Mouse (Mus musculus): ENCODE results near the gene Tenm3. TPM values are rescaled to one million over a fixed set of nuclear protein-coding genes. Genes with fewer than 3 reads are reported as not detected.

Gene Tenm3
- polyA plus RNA-seq, 1 experiment from 2014 or later = 2.7 TPM

GRCm38 (mm10) chr8:48810615-48811014 is 33.1 kb downstream of the Tenm3 start:
- Histone ChIP-seq H3K9me3 (replicated peaks) (no peaks in the 10 kb centered on the region), H3K4me2 (no peak overlapping the region), H3K27me3 (no peaks in the 10 kb centered on the region), H3K36me3 (replicated peaks) (no peaks in the 10 kb centered on the region), H3K9ac (no peak overlapping the region), H3K27ac (replicated peaks) (no peak overlapping the region), H3K4me1 (replicated peaks) (no peaks in the 10 kb centered on the region), H3K4me3 (replicated peaks) (no peak overlapping the region)
- 47% methylated on average over 1 of the region's 1 CpGs for WGBS (ENCODE audit: insufficient replicate concordance)
- no peak for ATAC-seq (ENCODE audit: insufficient read depth)

GRCm38 (mm10) chr8:48809104-48809503 is 34.6 kb downstream of the Tenm3 start:
- Histone ChIP-seq H3K4me1 (replicated peaks) (no peaks in the 10 kb centered on the region), H3K36me3 (replicated peaks) (no peaks in the 10 kb centered on the region), H3K27me3 (no peaks in the 10 kb centered on the region), H3K27ac (replicated peaks) (no peak overlapping the region), H3K4me2 (no peak overlapping the region), H3K4me3 (replicated peaks) (no peak overlapping the region), H3K9ac (no peak overlapping the region), H3K9me3 (replicated peaks) (no peaks in the 10 kb centered on the region)
- 36% methylated on average over 3 of the region's 3 CpGs for WGBS (ENCODE audit: insufficient replicate concordance)
- no peak for ATAC-seq (ENCODE audit: insufficient read depth)

GRCm38 (mm10) chr8:48803070-48803469 is 40.7 kb downstream of the Tenm3 start:
- Histone ChIP-seq H3K4me3 (replicated peaks) (no peak overlapping the region), H3K4me2 (no peak overlapping the region), H3K9ac (no peak overlapping the region), H3K27me3 (no peaks in the 10 kb centered on the region), H3K27ac (replicated peaks) (no peak overlapping the region), H3K9me3 (replicated peaks) (no peaks in the 10 kb centered on the region), H3K4me1 (replicated peaks) (no peaks in the 10 kb centered on the region), H3K36me3 (replicated peaks) (no peaks in the 10 kb centered on the region)
- 73% methylated on average over 8 of the region's 8 CpGs for WGBS (ENCODE audit: insufficient replicate concordance)
- no peak for ATAC-seq (ENCODE audit: insufficient read depth)

- Histone ChIP-seq H3K4me3 (replicated peaks) (no peak overlapping the region), H3K9ac (no peak overlapping the region), H3K4me1 (replicated peaks) (no peaks in the 10 kb centered on the region), H3K36me3 (replicated peaks) (no peaks in the 10 kb centered on the region), H3K27me3 (no peaks in the 10 kb centered on the region), H3K27ac (replicated peaks) (no peak overlapping the region), H3K4me2 (no peak overlapping the region), H3K9me3 (replicated peaks) (no peaks in the 10 kb centered on the region)
- no peak for ATAC-seq (ENCODE audit: insufficient read depth)
- WGBS (ENCODE audit: insufficient replicate concordance) = 63% methylated on average over 8 of the region's 8 CpGs
Observed at GRCm38 (mm10) chr8:48802231-48802630, 41.5 kb downstream of the Tenm3 start.

- no peak for ATAC-seq (ENCODE audit: insufficient read depth)
- 64% methylated on average over 5 of the region's 5 CpGs for WGBS (ENCODE audit: insufficient replicate concordance)
- H3K27ac ChIP-seq (replicated peaks) = no peak overlapping the region
Observed at GRCm38 (mm10) chr8:48797955-48798359, 45.8 kb downstream of the Tenm3 start.

GRCm38 (mm10) chr8:48794285-48794684 is 49.5 kb downstream of the Tenm3 start:
- Histone ChIP-seq H3K9me3 (replicated peaks) (no peaks in the 10 kb centered on the region), H3K27me3 (no peaks in the 10 kb centered on the region), H3K4me2 (no peak overlapping the region), H3K4me3 (replicated peaks) (no peak overlapping the region), H3K4me1 (replicated peaks) (no peaks in the 10 kb centered on the region), H3K36me3 (replicated peaks) (no peaks in the 10 kb centered on the region), H3K9ac (no peak overlapping the region), H3K27ac (replicated peaks) (no peak overlapping the region)
- ATAC-seq (ENCODE audit: insufficient read depth) = no peak
- 69% methylated on average over 7 of the region's 7 CpGs for WGBS (ENCODE audit: insufficient replicate concordance)

More at GRCm38 (mm10) chr8:48797955-48798359, 45.8 kb downstream of the Tenm3 start:
- H3K36me3 ChIP-seq (replicated peaks) = no peaks in the 10 kb centered on the region
- no peak overlapping the region for H3K4me2 ChIP-seq
- H3K27me3 ChIP-seq = no peaks in the 10 kb centered on the region
- no peaks in the 10 kb centered on the region for H3K4me1 ChIP-seq (replicated peaks)
- H3K9ac ChIP-seq = no peak overlapping the region
- H3K4me3 ChIP-seq (replicated peaks) = no peak overlapping the region
- H3K9me3 ChIP-seq (replicated peaks) = no peaks in the 10 kb centered on the region

- Histone ChIP-seq H3K4me3 (replicated peaks) (no peak overlapping the region), H3K4me1 (replicated peaks) (no peaks in the 10 kb centered on the region), H3K36me3 (replicated peaks) (no peaks in the 10 kb centered on the region), H3K27ac (replicated peaks) (no peak overlapping the region), H3K4me2 (no peak overlapping the region), H3K27me3 (no peaks in the 10 kb centered on the region), H3K9me3 (replicated peaks) (no peaks in the 10 kb centered on the region), H3K9ac (no peak overlapping the region)
- no peak for ATAC-seq (ENCODE audit: insufficient read depth)
- 71% methylated on average over 8 of the region's 8 CpGs for WGBS (ENCODE audit: insufficient replicate concordance)
Observed at GRCm38 (mm10) chr8:48793729-48794128, 50.0 kb downstream of the Tenm3 start.

GRCm38 (mm10) chr8:48792587-48793326 is 51.0 kb downstream of the Tenm3 start:
- no peak overlapping the region for H3K9ac ChIP-seq
- no peaks in the 10 kb centered on the region for H3K9me3 ChIP-seq (replicated peaks)
- H3K4me3 ChIP-seq (replicated peaks) = no peak overlapping the region
- H3K36me3 ChIP-seq (replicated peaks) = no peaks in the 10 kb centered on the region
- WGBS (ENCODE audit: insufficient replicate concordance) = 63% methylated on average over 10 of the region's 10 CpGs
- H3K27me3 ChIP-seq = no peaks in the 10 kb centered on the region
- no peak for ATAC-seq (ENCODE audit: insufficient read depth)
- no peak overlapping the region for H3K4me2 ChIP-seq
- no peak overlapping the region for H3K27ac ChIP-seq (replicated peaks)
- no peaks in the 10 kb centered on the region for H3K4me1 ChIP-seq (replicated peaks)

GRCm38 (mm10) chr8:48783308-48783707 is 60.4 kb downstream of the Tenm3 start:
- Histone ChIP-seq H3K4me1 (replicated peaks) (no peaks in the 10 kb centered on the region), H3K4me3 (replicated peaks) (no peak overlapping the region), H3K27me3 (no peaks in the 10 kb centered on the region), H3K27ac (replicated peaks) (no peak overlapping the region), H3K36me3 (replicated peaks) (no peaks in the 10 kb centered on the region), H3K4me2 (no peak overlapping the region), H3K9me3 (replicated peaks) (no peaks in the 10 kb centered on the region), H3K9ac (no peak overlapping the region)
- WGBS (ENCODE audit: insufficient replicate concordance) = 69% methylated on average over 9 of the region's 9 CpGs
- no peak for ATAC-seq (ENCODE audit: insufficient read depth)

GRCm38 (mm10) chr8:48780628-48781027 is 63.1 kb downstream of the Tenm3 start:
- no peak overlapping the region for H3K9ac ChIP-seq
- 63% methylated on average over 6 of the region's 6 CpGs for WGBS (ENCODE audit: insufficient replicate concordance)
- H3K27me3 ChIP-seq = no peaks in the 10 kb centered on the region
- no peak overlapping the region for H3K4me3 ChIP-seq (replicated peaks)
- H3K27ac ChIP-seq (replicated peaks) = no peak overlapping the region
- H3K9me3 ChIP-seq (replicated peaks) = no peaks in the 10 kb centered on the region
- H3K4me2 ChIP-seq = no peak overlapping the region
- no peaks in the 10 kb centered on the region for H3K4me1 ChIP-seq (replicated peaks)
- ATAC-seq (ENCODE audit: insufficient read depth) = no peak
- no peaks in the 10 kb centered on the region for H3K36me3 ChIP-seq (replicated peaks)

GRCm38 (mm10) chr8:48779194-48779593 is 64.6 kb downstream of the Tenm3 start:
- Histone ChIP-seq H3K4me3 (replicated peaks) (no peak overlapping the region), H3K9me3 (replicated peaks) (no peaks in the 10 kb centered on the region), H3K4me1 (replicated peaks) (no peaks in the 10 kb centered on the region), H3K27me3 (no peaks in the 10 kb centered on the region), H3K36me3 (replicated peaks) (no peaks in the 10 kb centered on the region), H3K4me2 (no peak overlapping the region), H3K9ac (no peak overlapping the region), H3K27ac (replicated peaks) (no peak overlapping the region)
- 51% methylated on average over 4 of the region's 4 CpGs for WGBS (ENCODE audit: insufficient replicate concordance)
- ATAC-seq (ENCODE audit: insufficient read depth) = no peak

GRCm38 (mm10) chr8:48776081-48776480 is 67.7 kb downstream of the Tenm3 start:
- 57% methylated on average over 9 of the region's 9 CpGs for WGBS (ENCODE audit: insufficient replicate concordance)
- H3K4me2 ChIP-seq = no peak overlapping the region
- no peaks in the 10 kb centered on the region for H3K27me3 ChIP-seq
- no peak for ATAC-seq (ENCODE audit: insufficient read depth)
- H3K4me3 ChIP-seq (replicated peaks) = no peak overlapping the region
- no peak overlapping the region for H3K27ac ChIP-seq (replicated peaks)
- H3K9me3 ChIP-seq (replicated peaks) = no peaks in the 10 kb centered on the region
- no peaks in the 10 kb centered on the region for H3K36me3 ChIP-seq (replicated peaks)
- H3K9ac ChIP-seq = no peak overlapping the region
- no peaks in the 10 kb centered on the region for H3K4me1 ChIP-seq (replicated peaks)
